Mouse (Mus musculus): ENCODE measurements around the gene Parp8. TPM values are rescaled to one million over a fixed set of nuclear protein-coding genes. Genes with fewer than 3 reads are reported as not detected.

Parp8 gene
- total RNA-seq, 2 experiments from 2014 or later, result 27.7 to 35.3 TPM

- DNase-seq (ENCODE audit: low spot score in 2 of 2), result no peak
Observed at GRCm38 (mm10) chr13:117020631-117021030, 4.7 kb downstream of the Parp8 start.

DNA sequence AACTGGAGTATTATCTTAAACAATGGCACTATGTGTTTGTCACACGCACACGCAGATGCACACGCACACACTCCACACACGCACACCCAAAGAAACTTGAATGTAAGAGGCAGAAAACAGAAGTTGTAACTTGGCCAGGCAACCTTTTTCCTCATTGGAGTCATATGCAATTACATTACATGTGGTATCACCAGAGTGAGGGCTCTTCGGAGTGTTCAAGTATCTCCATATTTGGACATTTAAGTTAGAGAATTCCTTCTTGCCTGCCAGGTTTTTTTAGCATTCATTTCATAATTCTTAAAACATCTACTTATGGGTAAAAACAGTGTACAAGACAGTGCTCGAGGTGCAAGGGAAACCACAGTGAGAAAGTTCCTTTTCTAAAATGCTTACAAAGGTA lies 6.7 kb downstream of the Parp8 start:
- DNase-seq (ENCODE audit: low spot score in 2 of 2), result no peak

DNA sequence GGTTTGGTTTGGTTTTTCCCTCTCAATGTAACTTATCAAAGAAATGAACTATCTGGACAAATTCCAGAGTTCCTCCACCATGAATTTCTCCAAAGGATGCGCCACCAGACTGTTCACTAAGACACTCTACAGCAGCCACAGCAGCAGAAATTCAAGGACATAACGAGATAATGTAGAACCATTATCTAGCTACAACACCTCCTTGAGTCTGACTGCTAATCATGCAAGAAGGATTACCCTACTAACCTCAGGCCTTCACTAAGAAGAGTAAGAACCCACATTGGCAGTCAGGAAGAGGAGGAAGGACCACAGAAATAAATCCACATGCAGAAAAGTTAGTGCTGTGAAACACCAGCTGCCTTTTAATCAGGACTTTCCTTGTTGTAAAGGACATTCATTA lies 11.8 kb downstream of the Parp8 start:
- no peak for DNase-seq (ENCODE audit: low spot score in 2 of 2)

DNA sequence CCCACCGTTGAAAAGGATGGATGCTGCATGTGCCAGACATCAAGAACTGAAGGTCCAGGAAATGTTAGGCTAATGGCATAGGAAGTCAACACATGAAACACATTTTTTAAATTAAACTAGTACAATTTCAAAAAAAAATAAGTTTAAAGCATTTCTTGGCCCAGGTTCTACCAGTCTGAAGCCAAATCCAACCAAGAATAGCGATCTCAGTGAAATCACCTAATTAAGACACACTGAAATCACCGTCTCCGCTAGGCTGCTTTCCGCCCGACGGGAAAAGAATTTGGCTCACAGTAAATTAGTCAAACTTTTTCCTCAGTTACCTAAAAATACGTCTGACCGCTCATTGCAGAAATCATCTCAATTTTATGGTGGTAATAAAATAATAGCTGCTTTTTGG lies 13.3 kb downstream of the Parp8 start:
- no peak for DNase-seq (ENCODE audit: low spot score in 2 of 2)

DNA sequence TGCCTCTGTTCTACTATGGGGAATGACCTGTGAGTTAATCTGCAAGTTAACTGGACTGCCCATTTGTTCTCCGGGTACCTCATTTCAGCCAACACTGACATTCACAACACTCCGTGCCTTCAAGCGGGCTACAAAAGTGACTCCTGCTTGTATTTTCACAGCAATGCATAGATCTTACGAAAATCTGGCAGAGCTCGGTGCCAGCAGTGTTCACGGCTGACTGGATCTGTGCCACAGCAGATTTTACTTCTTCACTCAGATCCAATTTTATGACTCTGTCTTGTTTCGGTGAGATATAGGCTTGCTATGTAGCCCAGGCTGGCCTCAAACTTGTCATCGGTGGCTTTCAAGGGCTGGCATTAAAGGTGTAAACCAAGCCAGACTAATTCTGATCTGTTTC lies 15.2 kb downstream of the Parp8 start:
- DNase-seq (ENCODE audit: low spot score in 2 of 2), result peak; percentile 25 to 30

- no peak for DNase-seq (ENCODE audit: low spot score in 2 of 2)
Observed at GRCm38 (mm10) chr13:117008021-117009015, 17.0 kb downstream of the Parp8 start.

GRCm38 (mm10) chr13:117007566-117007965 lies 17.8 kb downstream of the Parp8 start:
- no peak for DNase-seq (ENCODE audit: low spot score in 2 of 2)

DNA sequence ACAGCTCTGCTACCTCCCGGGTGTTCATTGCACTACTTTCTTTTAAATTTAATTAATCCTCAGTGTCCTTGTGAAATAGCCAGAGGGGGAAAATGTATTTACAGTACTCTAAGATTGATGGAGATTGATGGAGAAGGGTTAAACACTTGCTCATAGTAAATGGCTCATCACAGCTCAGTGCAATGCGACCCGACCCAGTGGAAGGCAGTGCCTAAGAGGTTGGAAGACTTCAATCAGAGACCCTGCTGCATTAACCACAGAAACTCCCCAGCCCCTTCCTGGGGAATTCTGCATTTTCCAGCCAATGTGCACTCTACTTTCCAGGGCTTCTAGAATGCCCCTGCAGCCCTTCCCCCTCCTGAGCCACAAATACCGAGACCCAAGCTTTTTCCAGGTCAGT lies 18.7 kb downstream of the Parp8 start:
- no peak for DNase-seq (ENCODE audit: low spot score in 2 of 2)

DNA sequence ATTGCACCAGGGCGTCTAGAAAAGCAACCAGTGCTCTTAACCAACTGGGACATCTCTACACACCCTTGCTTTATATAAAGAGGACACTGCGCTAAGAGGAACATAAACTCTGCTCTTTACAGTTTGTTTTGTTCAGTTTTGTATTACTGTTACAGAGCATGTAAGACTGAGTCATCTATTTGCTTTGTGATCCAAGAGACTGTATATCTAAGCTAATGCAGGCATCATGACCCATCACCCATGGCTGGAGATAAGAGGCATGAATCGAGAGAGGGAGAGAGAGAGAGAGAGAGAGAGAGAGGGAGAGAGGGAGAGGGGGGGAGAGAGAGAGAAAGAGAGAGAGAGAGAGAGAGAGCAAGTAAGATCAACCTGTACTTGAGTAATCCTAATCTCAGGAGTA lies 24.8 kb downstream of the Parp8 start:
- DNase-seq (ENCODE audit: low spot score in 2 of 2), result no peak

DNA sequence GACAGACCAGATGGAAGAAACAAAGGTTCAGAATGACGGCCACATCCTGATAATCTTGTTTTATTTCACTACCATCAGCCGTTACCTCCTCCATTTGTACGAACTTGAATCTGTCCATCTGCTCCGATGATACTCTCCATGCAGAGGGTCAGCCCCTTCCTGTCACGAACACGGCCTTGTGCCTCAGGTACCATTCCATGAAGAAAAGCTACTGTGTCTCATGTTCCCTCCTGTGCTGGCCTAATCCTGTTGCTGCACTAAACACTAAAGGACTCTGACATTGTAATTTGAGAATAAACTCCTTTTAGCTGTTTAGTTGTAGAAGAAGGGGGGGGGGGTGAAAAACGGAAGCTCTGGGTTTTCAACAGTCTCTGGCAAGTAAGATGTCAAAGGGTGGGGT lies 33.8 kb downstream of the Parp8 start:
- no peak for DNase-seq (ENCODE audit: low spot score in 2 of 2)

GRCm38 (mm10) chr13:116990327-116990726 lies 35.0 kb downstream of the Parp8 start:
- DNase-seq (ENCODE audit: low spot score in 2 of 2), result no peak

DNA sequence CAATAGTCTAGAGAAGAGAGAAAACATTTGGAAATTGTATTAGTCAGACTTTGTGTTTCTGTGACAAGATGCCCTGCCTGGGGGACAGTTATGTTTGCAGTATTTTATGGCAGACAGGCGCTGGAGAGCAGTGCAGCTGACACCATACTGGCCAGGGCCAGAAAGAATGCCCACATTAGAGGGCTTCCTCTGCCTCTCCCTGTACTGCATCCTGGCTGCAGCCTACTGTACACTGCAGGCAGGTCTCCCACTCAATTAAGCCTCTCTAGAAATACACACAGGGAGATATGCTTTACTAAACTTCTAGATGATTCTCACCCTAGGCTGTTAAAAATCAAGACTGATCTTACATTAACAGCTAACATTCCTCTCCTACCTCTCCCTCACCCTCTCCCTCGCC lies 36.6 kb downstream of the Parp8 start:
- DNase-seq (ENCODE audit: low spot score in 2 of 2), result no peak

- DNase-seq (ENCODE audit: low spot score in 2 of 2), result no peak
Observed at GRCm38 (mm10) chr13:116988208-116988607, 37.1 kb downstream of the Parp8 start.

GRCm38 (mm10) chr13:116987284-116987683 lies 38.1 kb downstream of the Parp8 start:
- no peak for DNase-seq (ENCODE audit: low spot score in 2 of 2)

GRCm38 (mm10) chr13:116986658-116987057 lies 38.7 kb downstream of the Parp8 start:
- DNase-seq (ENCODE audit: low spot score in 2 of 2), result no peak

DNA sequence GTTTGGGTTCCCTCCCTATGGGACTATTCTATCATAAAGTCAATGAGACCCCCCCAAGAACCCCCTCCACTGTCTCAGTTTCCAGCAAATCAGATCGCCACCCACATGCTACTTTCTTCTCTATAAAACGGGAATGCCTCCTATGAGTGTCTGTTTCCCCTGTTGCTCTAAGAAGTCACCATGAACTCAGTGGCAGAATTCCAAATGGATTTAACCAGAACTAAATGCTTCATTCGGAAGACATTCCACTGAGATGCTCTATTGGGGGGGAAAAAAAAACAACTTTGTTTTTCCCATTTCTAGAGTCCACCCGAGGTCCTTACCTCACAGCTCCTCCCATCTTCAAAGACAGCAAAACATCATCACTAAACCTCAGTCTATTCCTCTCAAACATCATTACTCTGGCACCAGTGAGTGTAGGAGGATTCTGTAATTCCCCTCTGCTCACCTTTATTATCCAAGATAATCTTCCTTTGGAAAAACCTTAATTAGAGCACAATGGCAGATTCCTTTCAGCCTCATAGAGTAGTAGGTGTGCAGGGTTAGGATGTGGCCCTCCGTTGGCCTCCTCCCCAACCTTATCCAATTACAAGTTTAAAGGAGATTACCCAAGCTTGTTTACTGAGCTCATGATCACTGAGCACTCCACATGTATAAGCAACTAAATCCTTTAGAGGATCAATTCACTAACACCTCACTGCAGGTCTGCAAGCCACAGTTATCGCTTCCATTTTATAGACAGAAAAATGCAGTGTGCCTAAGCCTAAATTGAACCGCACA lies 51.1 kb downstream of the Parp8 start:
- DNase-seq (ENCODE audit: low spot score in 2 of 2), result no peak

DNA sequence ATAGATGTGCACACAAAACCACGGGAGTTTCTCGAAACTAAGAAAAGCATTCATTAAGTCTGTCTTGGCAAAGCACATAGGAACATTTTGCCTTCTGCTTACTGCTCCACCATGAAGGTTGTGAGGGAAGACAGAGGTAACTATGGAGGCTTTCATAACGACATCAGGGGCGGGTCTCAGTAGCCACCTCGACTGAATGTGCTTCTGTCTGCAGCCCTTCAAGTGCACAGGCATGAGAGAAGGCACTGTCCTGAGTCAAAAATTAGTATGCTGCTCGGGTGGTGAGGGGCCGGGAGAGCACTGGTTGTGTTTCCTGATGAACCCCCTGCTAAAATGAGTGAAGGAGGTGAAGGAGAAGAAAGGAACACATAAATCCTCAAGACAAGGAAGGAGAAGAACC lies 51.8 kb downstream of the Parp8 start:
- DNase-seq (ENCODE audit: low spot score in 2 of 2), result no peak

- DNase-seq (ENCODE audit: low spot score in 2 of 2), result no peak
Observed at GRCm38 (mm10) chr13:116972036-116972611, 53.2 kb downstream of the Parp8 start.

DNA sequence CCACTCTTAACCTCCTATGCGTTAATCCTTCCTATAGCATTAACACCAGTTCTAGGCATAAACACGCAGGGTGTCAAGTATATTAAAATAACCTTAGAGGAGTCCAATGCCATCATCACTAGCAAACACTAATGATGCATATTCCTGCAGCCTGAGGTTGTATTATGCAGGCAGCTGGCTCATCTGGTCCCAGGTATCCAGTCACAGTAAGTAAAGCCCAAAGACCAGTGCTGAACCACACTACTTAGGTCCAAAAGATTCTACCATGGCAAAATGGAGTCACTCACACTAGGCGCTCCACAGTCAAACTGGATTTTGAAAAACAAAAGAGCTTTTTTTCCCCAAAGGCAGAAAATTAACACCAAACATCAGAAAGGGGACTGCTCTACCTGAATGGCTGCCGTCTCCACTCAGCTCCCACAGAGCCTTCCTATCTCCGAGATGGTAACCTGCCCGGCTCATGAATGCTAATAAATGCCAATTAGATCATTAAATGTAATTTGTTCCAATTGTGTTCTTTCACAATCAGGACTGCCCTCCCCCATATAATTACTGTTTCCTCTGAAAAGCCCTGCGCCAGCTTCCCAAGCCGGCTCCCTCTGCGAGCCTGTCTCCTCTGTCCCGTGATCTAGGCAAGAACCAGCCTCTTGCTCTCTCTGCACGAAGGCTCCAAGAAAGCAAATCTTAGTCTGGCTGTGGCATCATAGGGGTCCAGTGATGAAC lies 54.5 kb downstream of the Parp8 start:
- no peak for DNase-seq (ENCODE audit: low spot score in 2 of 2)

- DNase-seq (ENCODE audit: low spot score in 2 of 2), result no peak
Observed at GRCm38 (mm10) chr13:116969650-116970049, 55.7 kb downstream of the Parp8 start.

- DNase-seq (ENCODE audit: low spot score in 2 of 2), result no peak
Observed at GRCm38 (mm10) chr13:116968906-116969305, 56.4 kb downstream of the Parp8 start.

Measured in layer of hippocampus, adult 18-20 months (tissue).